Mouse (Mus musculus): ENCODE data around the gene Hacl1.
A peak's percentile ranks its signal among the peaks of the same experiment; 100 is the strongest.

Hacl1 gene

GRCm38 (mm10) chr14:31572561-31573175 is 68.4 kb downstream of the Hacl1 start:
- peak; percentile 14 for DNase-seq

- no peak for DNase-seq
Measured at GRCm38 (mm10) chr14:31571419-31571818, 69.7 kb downstream of the Hacl1 start.

GRCm38 (mm10) chr14:31570131-31570951 is 70.7 kb downstream of the Hacl1 start:
- DNase-seq = no peak

GRCm38 (mm10) chr14:31569151-31569631 is 71.9 kb downstream of the Hacl1 start:
- DNase-seq = no peak

GRCm38 (mm10) chr14:31565478-31566212 is 75.4 kb downstream of the Hacl1 start:
- no peak for DNase-seq

- no peak for DNase-seq
Measured at GRCm38 (mm10) chr14:31564452-31565179, 76.5 kb downstream of the Hacl1 start.

- DNase-seq = no peak
Measured at GRCm38 (mm10) chr14:31560886-31561285, 80.2 kb downstream of the Hacl1 start.

- no peak for DNase-seq
Measured at GRCm38 (mm10) chr14:31559216-31559615, 81.9 kb downstream of the Hacl1 start.

GRCm38 (mm10) chr14:31557784-31558183 is 83.3 kb downstream of the Hacl1 start:
- no peak for DNase-seq

GRCm38 (mm10) chr14:31557273-31557672 is 83.8 kb downstream of the Hacl1 start:
- peak; percentile 37 for DNase-seq

- DNase-seq = no peak
Measured at GRCm38 (mm10) chr14:31556526-31557260, 84.4 kb downstream of the Hacl1 start.

- DNase-seq = no peak
Measured at GRCm38 (mm10) chr14:31555963-31556434, 85.1 kb downstream of the Hacl1 start.

- no peak for DNase-seq
Measured at GRCm38 (mm10) chr14:31555021-31555420, 86.1 kb downstream of the Hacl1 start.
